Mouse (Mus musculus): ENCODE measurements around the gene Ptpn22. TPM values are rescaled to one million over a fixed set of nuclear protein-coding genes. Genes with fewer than 3 reads are reported as not detected.

Gene Ptpn22
- polyA plus RNA-seq (2017; shearing (Covaris generic)), result 890 TPM

DNA sequence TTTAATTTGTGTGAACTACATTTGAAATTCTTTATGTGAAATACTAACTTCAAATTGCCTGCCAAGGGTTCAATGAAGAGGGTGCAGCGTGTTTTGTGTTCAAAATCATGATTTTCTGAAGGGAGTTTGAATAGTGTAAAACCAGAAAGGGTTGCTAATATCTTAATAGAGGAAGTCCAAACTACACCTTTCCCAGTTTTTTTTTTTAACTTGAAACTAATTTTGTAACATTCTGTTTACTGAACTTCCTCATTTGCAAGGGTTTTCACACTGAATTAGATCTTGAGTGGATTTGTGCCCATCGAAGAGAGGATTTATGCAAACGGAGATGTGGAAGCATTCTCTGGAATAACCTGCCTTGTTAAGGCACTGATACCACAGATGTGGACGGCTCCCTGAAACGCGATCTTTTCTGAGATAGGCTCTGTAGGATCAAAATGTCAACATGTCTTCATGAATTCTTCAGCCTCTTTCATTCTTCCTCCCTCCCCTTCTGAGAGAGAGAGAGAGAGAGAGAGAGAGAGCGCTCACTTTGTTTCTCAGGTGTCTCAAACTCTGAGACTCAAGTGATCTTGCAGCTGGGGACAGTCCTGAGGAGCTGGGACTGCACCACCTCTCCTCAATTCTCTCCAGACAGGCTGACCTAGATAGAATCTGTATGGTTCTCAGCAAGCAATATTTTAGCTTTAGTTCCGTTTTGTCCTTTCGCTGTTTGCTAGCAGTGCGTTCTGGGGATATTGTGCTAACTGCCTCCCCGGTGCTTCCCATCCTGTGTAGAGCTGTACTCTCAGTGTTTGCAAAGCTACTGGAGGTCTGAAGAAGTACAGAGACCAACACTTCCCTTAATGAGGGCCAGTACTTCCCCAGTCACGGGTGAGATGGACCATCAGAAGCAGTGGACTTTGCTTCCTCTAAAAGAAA is at the start of gene Ptpn22:
Gene Ptpn22, plus strand, starts transcription at position 915 of the 921 bp plus-strand sequence.

GRCm38 (mm10) chr3:103832426-103832825 is 27.2 kb upstream of the Ptpn22 start, which contains the start of gene Bcl2l15:
Gene Bcl2l15 (plus strand): TSS chr3:103832601.

DNA sequence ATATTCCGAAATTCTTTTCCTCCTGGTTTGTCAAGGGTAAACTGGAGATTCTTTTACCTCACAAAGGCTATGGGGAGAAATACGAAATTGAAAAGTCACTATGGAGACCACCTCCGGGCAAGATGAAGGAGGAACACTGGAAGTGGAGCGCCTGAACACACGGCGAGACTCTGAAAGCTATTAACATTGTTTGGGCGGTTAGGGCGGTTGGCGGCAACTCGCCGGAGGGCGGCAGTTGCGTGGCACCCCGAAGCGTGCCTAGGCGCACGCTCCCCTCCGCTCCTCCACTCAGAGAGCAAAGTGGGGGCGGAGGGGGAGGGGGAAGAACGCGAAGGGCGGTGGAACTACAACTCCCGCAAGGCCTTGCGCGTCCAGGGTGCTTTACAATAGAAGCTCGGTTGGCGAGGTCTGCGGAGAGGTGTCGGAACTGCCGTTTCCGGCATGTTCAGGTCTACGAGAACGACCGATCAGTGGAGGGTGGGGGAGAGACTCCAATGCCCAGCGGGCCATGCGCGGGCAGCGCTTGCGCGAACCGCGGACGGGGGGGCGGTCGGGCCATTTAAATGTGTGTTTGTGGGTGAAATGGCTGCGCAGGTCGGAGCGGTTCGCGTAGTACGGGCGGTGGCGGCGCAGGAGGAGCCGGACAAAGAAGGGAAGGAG is 54.5 kb downstream of the Ptpn22 start, which contains the start of gene Rsbn1:
Gene Rsbn1, plus strand, starts transcription at position 111 of the 660 bp plus-strand sequence.

Other genes starting within 250 kb of the Ptpn22 start
- gene Atg4a-ps, start 213.7 kb upstream of the Ptpn22 start, polyA plus RNA-seq (2017; shearing (Covaris generic)), result 1.1 TPM
- 0.99 TPM for gene Olfml3, start 121.8 kb upstream of the Ptpn22 start, polyA plus RNA-seq (2017; shearing (Covaris generic))
- not detected for gene Gm10964, start 120.4 kb upstream of the Ptpn22 start, polyA plus RNA-seq (2017; shearing (Covaris generic))
- 64.6 TPM for gene Hipk1, start 68.2 kb upstream of the Ptpn22 start, polyA plus RNA-seq (2017; shearing (Covaris generic))
- gene Dclre1b, start 50.4 kb upstream of the Ptpn22 start, polyA plus RNA-seq (2017; shearing (Covaris generic)), result 17.1 TPM
- 23.0 TPM for gene Ap4b1, start 50.3 kb upstream of the Ptpn22 start, polyA plus RNA-seq (2017; shearing (Covaris generic))
- gene Gm43064, start 50.2 kb upstream of the Ptpn22 start, polyA plus RNA-seq (2017; shearing (Covaris generic)), result not detected
- 1.5 TPM for gene Bcl2l15, start 27.2 kb upstream of the Ptpn22 start, polyA plus RNA-seq (2017; shearing (Covaris generic))
- gene Rsbn1, start 54.3 kb downstream of the Ptpn22 start, polyA plus RNA-seq (2017; shearing (Covaris generic)), result 45.8 TPM
- 41.4 TPM for gene Phtf1, start 108.3 kb downstream of the Ptpn22 start, polyA plus RNA-seq (2017; shearing (Covaris generic))

Data from effector memory CD4-positive, alpha-beta T cell, adult 7 months (primary cell).